Mouse (Mus musculus) kidney, postnatal 0 days (tissue): ENCODE data around the gene Uggt1. TPM values are rescaled to one million over a fixed set of nuclear protein-coding genes. Genes with fewer than 3 reads are reported as not detected.

Experiments used
- ATAC-seq: fragments of 200-750 bp; cut with Nextera tagmentation; replicated peaks from 2 replicates; pipeline ENCODE4 v1.8.0; 2017; ENCODE audit warnings: low read depth, moderate number of reproducible peaks, moderate TSS enrichment, moderate library complexity; ENCODE audit not compliant: low FRiP score
- DNase-seq: peaks from one replicate; pipeline ENCODE4 v3.0.0-alpha.2; 2016; ENCODE audit warnings: low spot score
- H3K27ac ChIP-seq: fragments of 300-500 bp; sonication (generic); 2 replicates; pipeline ENCODE4 v1.5.1; 2014; ENCODE audit warnings: mild to moderate bottlenecking
- H3K27me3 ChIP-seq: fragments of 300-500 bp; sonication (generic); 2 replicates; pipeline ENCODE4 v1.6.1; 2014; ENCODE audit warnings: low read length, mixed read lengths; ENCODE audit not compliant: insufficient read depth
- H3K36me3 ChIP-seq: fragments of 300-500 bp; sonication (generic); 2 replicates; pipeline ENCODE4 v1.6.1; 2014; ENCODE audit warnings: low read length, mixed read lengths; ENCODE audit not compliant: insufficient read depth
- H3K4me1 ChIP-seq: fragments of 300-500 bp; sonication (generic); replicated peaks from 2 replicates; pipeline ENCODE4 v1.6.1; 2014; ENCODE audit warnings: antibody characterized with exemption, low read length, mixed read lengths; ENCODE audit not compliant: insufficient read depth
- H3K4me2 ChIP-seq: fragments of 300-500 bp; sonication (generic); 2 replicates; pipeline ENCODE4 v1.6.1; 2014; ENCODE audit warnings: mild to moderate bottlenecking, low read length, moderate library complexity, mixed read lengths
- H3K4me3 ChIP-seq: fragments of 300-500 bp; sonication (generic); replicated peaks from 2 replicates; pipeline ENCODE4 v1.5.1; 2014; ENCODE audit warnings: low read depth, low read length
- H3K9ac ChIP-seq: fragments of 300-500 bp; sonication (generic); 2 replicates; pipeline ENCODE4 v1.6.1; 2014; ENCODE audit warnings: low read depth, low read length
- H3K9me3 ChIP-seq: fragments of 300-500 bp; sonication (generic); replicated peaks from 2 replicates; pipeline ENCODE4 v1.6.1; 2016; ENCODE audit warnings: low read length, inconsistent platforms, mixed read lengths
- CTCF ChIP-seq: IDR thresholded peaks from 2 replicates; pipeline ENCODE4 v1.5.1; 2016; ENCODE audit warnings: antibody characterized with exemption, low read depth, mild to moderate bottlenecking, moderate library complexity
- WGBS: fragments of 180-500 bp; shearing (Covaris S2); extraction: QIAGEN DNeasy Blood & Tissue Kit; methylation state at CpG from one replicate; pipeline ENCODE4 v1.1.7; 2014; 5-methylcytosine and 5-hydroxymethylcytosine counted together
- polyA plus RNA-seq: library from polyadenylated mRNA; unstranded; fragments of >200 nt; fragmentation: Nextera tagmentation; extraction: Ambion mirVana; gene quantifications from 2 replicates; pipeline ENCODE4 v1.2.1, GENCODE M21; 2015

Uggt1 gene
- polyA plus RNA-seq, 1 experiment from 2014 or later = 41.2 TPM

DNA sequence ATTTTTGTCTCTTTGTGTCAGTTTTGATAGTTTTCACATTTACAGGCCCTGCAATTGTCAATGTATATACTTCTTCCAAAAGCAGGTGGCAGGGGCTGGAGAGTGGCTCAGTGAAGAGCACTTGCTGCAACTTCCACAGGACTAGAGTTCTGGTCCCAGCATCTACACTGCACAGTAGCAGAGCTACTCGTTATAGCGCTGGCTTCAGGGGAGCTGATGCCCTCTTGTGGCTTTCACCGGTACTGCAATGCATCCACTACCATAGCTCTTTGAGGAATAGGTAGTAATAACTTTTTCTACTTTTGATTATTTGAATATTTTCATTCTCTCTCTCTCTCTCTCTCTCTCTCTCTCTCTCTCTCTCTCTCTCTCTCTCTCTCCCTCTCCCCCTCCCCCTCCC is 109.9 kb downstream of the Uggt1 start:
- no peak overlapping the region for H3K4me3 ChIP-seq
- peak; percentile 85 for TF ChIP-seq CTCF
- H3K4me1 ChIP-seq = no peaks in the 10 kb centered on the region; the same call in 1 of the 2 replicates
- DNase-seq (peak; percentile 73), ATAC-seq (no peak)
- H3K27ac ChIP-seq = no peak overlapping the region
- H3K9ac ChIP-seq = no peak overlapping the region
- no peaks in the 10 kb centered on the region for H3K9me3 ChIP-seq
- no peak overlapping the region for H3K4me2 ChIP-seq
- no peaks in the 10 kb centered on the region for H3K36me3 ChIP-seq
- no peaks in the 10 kb centered on the region for H3K27me3 ChIP-seq
- 1% methylated on average over 3 of the region's 3 CpGs for WGBS

DNA sequence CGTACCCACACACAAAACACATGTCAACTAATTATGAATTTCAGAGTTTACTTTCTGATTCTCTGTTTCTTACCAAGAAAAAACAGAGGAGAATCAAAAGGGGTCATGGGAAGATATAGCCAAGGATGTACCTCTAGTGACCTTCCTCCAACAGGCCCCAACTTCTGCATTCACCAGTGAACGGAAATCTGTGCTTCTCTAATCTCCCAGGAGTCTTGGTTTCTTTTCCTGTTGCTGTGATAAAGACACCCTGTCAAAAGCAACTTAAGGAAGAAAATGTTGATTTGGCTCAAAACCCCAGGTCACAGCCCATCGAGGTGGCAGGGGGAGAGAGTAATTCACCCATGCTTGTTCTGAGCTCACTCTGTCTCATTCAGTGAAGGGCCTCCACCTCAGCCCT is 110.9 kb downstream of the Uggt1 start:
- 56% methylated on average over 3 of the region's 3 CpGs for WGBS
- no peaks in the 10 kb centered on the region for H3K36me3 ChIP-seq
- no peak overlapping the region for H3K4me2 ChIP-seq
- H3K9me3 ChIP-seq = no peaks in the 10 kb centered on the region
- DNase-seq = no peak
- H3K27ac ChIP-seq = no peak overlapping the region
- H3K27me3 ChIP-seq = no peaks in the 10 kb centered on the region
- ATAC-seq = no peak
- no peak for TF ChIP-seq CTCF
- H3K9ac ChIP-seq = no peak overlapping the region
- no peak overlapping the region for H3K4me3 ChIP-seq
- H3K4me1 ChIP-seq = peaks cover 5% of the 10 kb centered on the region

- 63% methylated on average over 8 of the region's 8 CpGs for WGBS
- no peak overlapping the region for H3K4me2 ChIP-seq
- H3K4me1 ChIP-seq = peaks cover 8% of the 10 kb centered on the region
- H3K4me3 ChIP-seq = no peak overlapping the region
- no peaks in the 10 kb centered on the region for H3K27me3 ChIP-seq
- H3K9me3 ChIP-seq = no peaks in the 10 kb centered on the region
- TF ChIP-seq CTCF = no peak
- ATAC-seq (no peak), DNase-seq (no peak)
- no peak overlapping the region for H3K27ac ChIP-seq
- no peaks in the 10 kb centered on the region for H3K36me3 ChIP-seq
- no peak overlapping the region for H3K9ac ChIP-seq
Measured at GRCm38 (mm10) chr1:36133041-36133440, 111.5 kb downstream of the Uggt1 start.

DNA sequence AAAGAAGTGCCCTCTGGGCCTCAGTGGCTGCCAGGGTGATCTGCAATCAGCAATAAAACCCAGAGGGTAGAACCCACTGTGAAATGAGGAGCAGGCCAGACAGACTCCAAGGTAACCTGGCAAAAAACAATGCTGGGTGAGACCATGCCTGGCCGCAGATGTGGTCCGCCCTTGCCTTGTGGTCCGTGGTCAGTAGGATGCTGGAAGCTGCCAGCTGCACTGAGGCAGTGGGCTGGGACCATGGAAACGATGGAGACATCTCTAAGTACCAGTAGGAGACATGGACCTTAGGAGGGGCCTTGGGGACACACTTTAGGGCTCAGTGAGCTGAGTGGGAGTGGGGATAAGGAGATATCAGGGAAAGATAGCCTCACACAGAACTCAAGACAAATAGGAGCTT is 112.3 kb downstream of the Uggt1 start:
- Histone ChIP-seq H3K9me3 (no peaks in the 10 kb centered on the region), H3K4me2 (no peak overlapping the region), H3K4me3 (no peak overlapping the region), H3K27ac (no peak overlapping the region), H3K4me1 (peaks cover 8% of the 10 kb centered on the region), H3K36me3 (no peaks in the 10 kb centered on the region), H3K9ac (no peak overlapping the region), H3K27me3 (no peaks in the 10 kb centered on the region)
- WGBS = 49% methylated on average over 4 of the region's 4 CpGs
- DNase-seq = no peak
- TF ChIP-seq CTCF = no peak
- ATAC-seq = no peak

GRCm38 (mm10) chr1:36131766-36132165 is 112.8 kb downstream of the Uggt1 start:
- Histone ChIP-seq H3K36me3 (no peaks in the 10 kb centered on the region), H3K9me3 (no peaks in the 10 kb centered on the region), H3K4me2 (no peak overlapping the region), H3K27ac (no peak overlapping the region), H3K4me1 (peaks cover 8% of the 10 kb centered on the region), H3K9ac (no peak overlapping the region), H3K27me3 (no peaks in the 10 kb centered on the region), H3K4me3 (no peak overlapping the region)
- ATAC-seq (no peak), DNase-seq (no peak)
- 65% methylated on average over 8 of the region's 8 CpGs for WGBS
- no peak for TF ChIP-seq CTCF

GRCm38 (mm10) chr1:36131154-36131553 is 113.4 kb downstream of the Uggt1 start:
- Histone ChIP-seq H3K4me2 (no peak overlapping the region), H3K4me1 (peaks cover 8% of the 10 kb centered on the region), H3K4me3 (no peak overlapping the region), H3K27me3 (no peaks in the 10 kb centered on the region), H3K27ac (no peak overlapping the region), H3K36me3 (no peaks in the 10 kb centered on the region), H3K9me3 (no peaks in the 10 kb centered on the region), H3K9ac (no peak overlapping the region)
- DNase-seq (no peak), ATAC-seq (no peak)
- TF ChIP-seq CTCF = no peak
- 47% methylated on average over 4 of the region's 4 CpGs for WGBS

GRCm38 (mm10) chr1:36130307-36131035 is 114.0 kb downstream of the Uggt1 start:
- H3K9ac ChIP-seq = no peak overlapping the region
- no peak for TF ChIP-seq CTCF
- peaks cover 8% of the 10 kb centered on the region for H3K4me1 ChIP-seq
- H3K27ac ChIP-seq = no peak overlapping the region
- ATAC-seq (no peak), DNase-seq (no peak)
- H3K9me3 ChIP-seq = no peaks in the 10 kb centered on the region
- H3K4me2 ChIP-seq = no peak overlapping the region
- H3K27me3 ChIP-seq = no peaks in the 10 kb centered on the region
- H3K4me3 ChIP-seq = no peak overlapping the region
- 92% methylated on average over 4 of the region's 4 CpGs for WGBS
- H3K36me3 ChIP-seq = no peaks in the 10 kb centered on the region
